Mouse (Mus musculus): ENCODE measurements at regions not wholly inside any gene's neighbourhood (a gene's known extent, or its start where the extent isn't known, plus 50 kb on each side); places are given as distances from the start of the nearest gene placed in this dataset.

- TF ChIP-seq POLR2A (IDR thresholded peaks at IDR 0.05; ENCODE audit: insufficient read length, low read depth) (no peak), MAX (IDR thresholded peaks at IDR 0.05; ENCODE audit: low read depth) (no peak), E2F4 (IDR thresholded peaks at IDR 0.05; ENCODE audit: insufficient read depth) (no peak), MYOD1 (IDR thresholded peaks at IDR 0.05; ENCODE audit: control insufficient read depth in 1 of 3, insufficient read length in 2 of 3, low read depth in 2 of 3) (no peak), TCF12 (IDR thresholded peaks at IDR 0.05; ENCODE audit: insufficient read depth, poor library complexity, severe bottlenecking) (no peak), USF1 (IDR thresholded peaks at IDR 0.05; ENCODE audit: low read depth) (no peak), POLR2AphosphoS2 (IDR thresholded peaks at IDR 0.05; ENCODE audit: insufficient read length, low read depth) (no peak), MYOG (IDR thresholded peaks at IDR 0.05; ENCODE audit: control insufficient read depth in 1 of 3, insufficient read depth in 1 of 3, insufficient read length in 2 of 3, low read depth in 2 of 3) (no peak), CEBPB (IDR thresholded peaks at IDR 0.05; ENCODE audit: insufficient read depth, poor library complexity, severe bottlenecking) (no peak), REST (IDR thresholded peaks at IDR 0.05; ENCODE audit: insufficient read depth, insufficient read length) (no peak)
These were observed 73.9 kb upstream of the Tenm2 start for GRCm38 (mm10) chr11:37309691-37310090.
